Mouse (Mus musculus) midbrain, embryonic 16.5 days (tissue): ENCODE data around the gene Ispd. TPM values are rescaled to one million over a fixed set of nuclear protein-coding genes. Genes with fewer than 3 reads are reported as not detected.

Source experiments
- ATAC-seq: fragments of 200-750 bp; cut with Nextera tagmentation; 2 replicates; pipeline ENCODE4 v1.8.0; 2017; ENCODE audit warnings: moderate TSS enrichment
- H3K27ac ChIP-seq: fragments of 300-500 bp; sonication (generic); 2 replicates; pipeline ENCODE4 v1.5.1; 2014; ENCODE audit warnings: mild to moderate bottlenecking, low read length, mixed read lengths
- H3K27me3 ChIP-seq: fragments of 300-500 bp; sonication (generic); 2 replicates; pipeline ENCODE4 v1.6.1; 2014; ENCODE audit warnings: low read depth, low read length, mixed read lengths; ENCODE audit not compliant: control insufficient read depth, insufficient read depth
- H3K36me3 ChIP-seq: fragments of 300-500 bp; sonication (generic); 2 replicates; pipeline ENCODE4 v1.6.1; 2014; ENCODE audit warnings: mild to moderate bottlenecking, low read length, moderate library complexity, mixed read lengths; ENCODE audit not compliant: control insufficient read depth, insufficient read depth
- H3K4me1 ChIP-seq: fragments of 300-500 bp; sonication (generic); 2 replicates; pipeline ENCODE4 v1.6.1; 2014; ENCODE audit warnings: mild to moderate bottlenecking, low read length, mixed read lengths; ENCODE audit not compliant: control insufficient read depth, insufficient read depth
- H3K4me2 ChIP-seq: fragments of 300-500 bp; sonication (generic); 2 replicates; pipeline ENCODE4 v1.6.1; 2014; ENCODE audit warnings: mild to moderate bottlenecking, low read length, mixed read lengths
- H3K4me3 ChIP-seq: fragments of 300-500 bp; sonication (generic); 2 replicates; pipeline ENCODE4 v1.5.1; 2014; ENCODE audit warnings: low read depth, mild to moderate bottlenecking, low read length, moderate library complexity, mixed read lengths
- H3K9ac ChIP-seq: fragments of 300-500 bp; sonication (generic); 2 replicates; pipeline ENCODE4 v1.6.1; 2014; ENCODE audit warnings: low read depth, low read length, mixed read lengths
- H3K9me3 ChIP-seq: fragments of 300-500 bp; sonication (generic); replicated peaks from 2 replicates; pipeline ENCODE4 v1.6.1; 2014; ENCODE audit warnings: mild to moderate bottlenecking, low read length, mixed read lengths; ENCODE audit not compliant: control insufficient read depth, poor library complexity, severe bottlenecking
- WGBS: fragments of 180-500 bp; shearing (Covaris S2); extraction: QIAGEN DNeasy Blood & Tissue Kit; methylation state at CpG from one replicate; pipeline ENCODE4 v1.1.7; 2014; 5-methylcytosine and 5-hydroxymethylcytosine counted together
- polyA plus RNA-seq: library from polyadenylated mRNA; unstranded; fragments of >200 nt; fragmentation: Nextera tagmentation; extraction: Ambion mirVana; gene quantifications from 2 replicates; pipeline ENCODE4 v1.2.1, GENCODE M21; 2015

Gene Ispd
- polyA plus RNA-seq, 1 experiment from 2014 or later = 11.0 TPM

DNA sequence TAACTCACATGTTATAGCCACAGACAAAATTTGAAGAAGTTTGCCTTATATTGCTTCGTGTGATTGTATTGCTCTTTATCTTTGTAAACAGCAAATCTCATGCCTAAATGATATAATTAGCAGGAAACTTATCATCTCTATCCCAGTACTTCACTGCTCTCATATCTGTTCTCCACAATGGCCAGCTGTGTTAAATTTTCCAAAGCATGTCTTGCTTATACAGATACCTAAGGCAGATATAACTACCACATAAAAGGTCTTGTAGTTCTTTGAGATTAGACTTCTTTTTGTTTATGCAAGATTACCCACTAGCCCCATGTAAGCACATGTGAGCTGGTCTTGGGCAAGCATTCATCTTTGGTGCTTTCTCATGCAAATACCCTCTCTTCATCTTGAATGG lies 327.6 kb downstream of the Ispd start:
- Histone ChIP-seq H3K27ac (no peak overlapping the region), H3K9me3 (no peaks in the 10 kb centered on the region), H3K27me3 (no peaks in the 10 kb centered on the region), H3K4me3 (no peak overlapping the region), H3K4me2 (no peak overlapping the region), H3K4me1 (no peaks in the 10 kb centered on the region), H3K9ac (no peak overlapping the region), H3K36me3 (no peaks in the 10 kb centered on the region)
- WGBS = 63% methylated on average over 1 of the region's 1 CpGs
- no peak for ATAC-seq

DNA sequence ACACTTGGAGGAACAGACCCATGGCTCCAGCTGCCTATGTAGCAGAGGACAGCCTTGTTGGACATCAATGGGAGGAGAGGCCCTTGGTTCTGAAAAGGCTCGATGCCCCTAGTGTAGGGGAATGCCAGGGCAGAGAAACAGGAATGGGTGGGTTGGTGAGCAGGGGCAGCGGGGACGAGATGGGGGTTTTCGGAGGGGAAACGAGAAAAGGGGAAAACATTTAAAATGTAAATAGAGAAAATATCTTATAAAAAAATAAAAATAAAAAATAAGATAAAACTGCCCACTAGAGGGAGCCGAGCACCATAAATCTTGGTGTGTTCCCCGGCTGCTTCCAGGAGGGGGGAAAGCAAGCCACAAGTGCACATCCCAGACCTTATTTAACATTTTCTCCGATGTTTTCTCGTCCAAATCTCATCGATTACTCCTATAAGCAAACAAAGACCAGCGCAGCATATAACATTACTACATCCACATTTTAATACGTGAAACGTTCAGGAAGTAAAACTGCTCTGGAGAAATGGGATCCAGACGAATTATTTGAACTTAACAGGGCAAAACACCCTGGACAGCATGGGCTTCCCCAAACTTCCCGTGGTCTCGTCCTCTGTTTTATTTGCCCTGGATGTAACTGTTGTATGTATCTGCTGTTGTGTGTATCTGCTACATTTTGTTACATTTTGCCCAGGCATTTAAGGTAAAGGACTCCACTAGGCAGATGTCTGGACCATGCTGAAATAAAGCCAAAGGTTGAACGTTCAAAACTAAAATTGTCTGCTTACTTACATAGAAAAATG lies 332.8 kb downstream of the Ispd start:
- no peaks in the 10 kb centered on the region for H3K9me3 ChIP-seq
- H3K4me1 ChIP-seq = 0 out of 2 replicates have a peak, but pooled peaks cover 2% of the 10 kb centered on the region
- 0 out of 2 replicates have a peak overlapping the region, but pooled peaks have one; percentile 13 for H3K4me3 ChIP-seq
- H3K27ac ChIP-seq = no peak overlapping the region
- peak overlapping the region; percentile 48 for H3K4me2 ChIP-seq
- peak; percentile 86 for ATAC-seq
- H3K27me3 ChIP-seq = no peaks in the 10 kb centered on the region
- H3K36me3 ChIP-seq = no peaks in the 10 kb centered on the region
- WGBS = 23% methylated on average over 17 of the region's 17 CpGs
- 0 out of 2 replicates have a peak overlapping the region, but pooled peaks have one; percentile 22 for H3K9ac ChIP-seq

DNA sequence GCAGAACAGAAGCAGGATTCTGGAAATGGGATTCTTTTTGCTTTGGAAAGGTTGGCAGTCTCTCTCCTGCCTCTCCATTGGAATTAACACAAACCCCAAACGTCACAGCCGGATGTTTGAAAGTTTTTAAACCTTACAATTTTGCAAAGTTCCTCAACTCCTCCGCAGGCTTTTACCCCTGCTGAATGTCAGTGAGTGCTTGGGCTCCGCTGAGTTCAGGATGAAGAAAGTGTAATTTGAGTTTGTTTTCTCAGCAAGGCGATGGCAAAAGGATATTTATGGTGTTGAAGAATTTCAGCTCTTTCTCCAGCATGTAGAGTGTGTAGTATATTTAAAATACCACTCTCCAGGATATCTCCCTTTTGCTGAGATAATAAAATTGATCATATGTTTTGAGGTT lies 336.3 kb downstream of the Ispd start:
- Histone ChIP-seq H3K9ac (no peak overlapping the region), H3K36me3 (no peaks in the 10 kb centered on the region), H3K9me3 (no peaks in the 10 kb centered on the region), H3K27me3 (no peaks in the 10 kb centered on the region), H3K27ac (no peak overlapping the region), H3K4me1 (peaks cover 4% of the 10 kb centered on the region; the same call in 1 of the 2 replicates), H3K4me2 (no peak overlapping the region), H3K4me3 (no peak overlapping the region)
- 70% methylated on average over 5 of the region's 5 CpGs for WGBS
- ATAC-seq = no peak

DNA sequence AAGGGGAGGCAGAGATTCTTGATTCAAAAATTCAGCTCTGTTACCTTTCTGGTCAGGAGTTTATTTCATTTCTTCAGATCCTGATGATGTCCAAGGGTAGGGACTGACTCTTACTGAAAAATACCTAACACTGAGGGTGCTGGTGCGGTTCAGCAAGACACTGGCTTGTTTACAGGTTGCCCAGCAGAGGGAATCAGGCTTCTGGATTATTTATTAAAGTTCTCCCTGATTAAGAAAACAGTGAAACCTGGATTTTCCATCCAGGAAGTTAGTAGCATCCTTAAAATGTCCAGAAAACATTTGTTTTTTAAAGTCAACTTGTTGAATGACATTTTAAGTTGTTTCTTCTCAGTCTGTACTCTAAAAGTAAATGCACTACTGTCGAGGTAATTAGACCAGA lies 337.2 kb downstream of the Ispd start:
- H3K4me3 ChIP-seq = no peak overlapping the region
- 81% methylated on average over 2 of the region's 2 CpGs for WGBS
- ATAC-seq = no peak
- H3K27me3 ChIP-seq = no peaks in the 10 kb centered on the region
- peaks cover 4% of the 10 kb centered on the region; the same call in 1 of the 2 replicates for H3K4me1 ChIP-seq
- no peak overlapping the region for H3K4me2 ChIP-seq
- H3K27ac ChIP-seq = no peak overlapping the region
- no peaks in the 10 kb centered on the region for H3K36me3 ChIP-seq
- no peaks in the 10 kb centered on the region for H3K9me3 ChIP-seq
- no peak overlapping the region for H3K9ac ChIP-seq

DNA sequence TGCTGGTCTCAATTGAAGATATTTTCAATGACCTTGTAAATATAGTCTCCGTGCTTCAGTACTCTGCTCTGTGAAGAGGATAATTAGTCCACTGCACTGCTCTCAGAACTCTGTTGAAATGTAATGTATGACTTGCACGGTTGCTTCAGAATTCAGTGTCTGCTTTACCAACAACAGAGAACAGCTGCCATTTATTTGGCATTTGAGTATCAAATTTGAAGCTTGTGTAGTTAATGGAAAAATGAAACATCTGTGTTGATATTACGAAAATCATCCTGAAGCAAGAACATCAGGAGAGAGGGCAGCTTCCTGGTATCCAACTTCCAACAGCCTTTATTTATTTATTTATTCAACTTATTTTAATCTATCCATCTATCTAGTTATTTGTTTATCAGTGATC lies 337.8 kb downstream of the Ispd start:
- ATAC-seq = no peak
- H3K27me3 ChIP-seq = no peaks in the 10 kb centered on the region

DNA sequence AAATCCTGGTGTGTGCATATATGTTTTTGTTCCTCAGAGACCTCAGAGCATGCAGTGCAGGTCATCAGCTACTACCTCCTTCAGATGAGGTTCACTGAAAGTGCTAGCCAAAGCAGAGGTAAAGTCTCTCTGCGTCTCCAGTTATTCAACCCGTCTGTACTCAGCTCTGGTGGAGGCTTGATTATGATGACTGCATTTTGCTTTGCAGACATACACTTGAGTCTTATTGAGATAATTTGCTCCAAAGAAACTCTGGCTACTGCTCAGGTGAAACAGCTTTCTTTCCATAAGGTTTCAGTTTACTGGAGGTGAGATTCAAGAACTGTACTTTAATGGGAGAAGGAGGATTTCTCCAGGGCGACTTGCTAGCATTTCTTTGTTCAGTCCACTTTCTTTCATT lies 339.5 kb downstream of the Ispd start:
- H3K36me3 ChIP-seq = no peaks in the 10 kb centered on the region
- H3K9me3 ChIP-seq = no peaks in the 10 kb centered on the region
- H3K4me1 ChIP-seq = peaks cover 4% of the 10 kb centered on the region; the same call in 1 of the 2 replicates
- no peak overlapping the region for H3K27ac ChIP-seq
- no peak for ATAC-seq
- no peak overlapping the region for H3K9ac ChIP-seq
- no peak overlapping the region for H3K4me3 ChIP-seq
- WGBS = 78% methylated on average over 3 of the region's 3 CpGs
- H3K27me3 ChIP-seq = no peaks in the 10 kb centered on the region
- H3K4me2 ChIP-seq = no peak overlapping the region

More for the DNA sequence above, 337.8 kb downstream of the Ispd start:
- Histone ChIP-seq H3K4me3 (no peak overlapping the region), H3K36me3 (no peaks in the 10 kb centered on the region), H3K9ac (no peak overlapping the region), H3K9me3 (no peaks in the 10 kb centered on the region), H3K4me2 (no peak overlapping the region), H3K4me1 (peaks cover 4% of the 10 kb centered on the region; the same call in 1 of the 2 replicates), H3K27ac (no peak overlapping the region)
- WGBS = 70% methylated on average over 3 of the region's 3 CpGs

DNA sequence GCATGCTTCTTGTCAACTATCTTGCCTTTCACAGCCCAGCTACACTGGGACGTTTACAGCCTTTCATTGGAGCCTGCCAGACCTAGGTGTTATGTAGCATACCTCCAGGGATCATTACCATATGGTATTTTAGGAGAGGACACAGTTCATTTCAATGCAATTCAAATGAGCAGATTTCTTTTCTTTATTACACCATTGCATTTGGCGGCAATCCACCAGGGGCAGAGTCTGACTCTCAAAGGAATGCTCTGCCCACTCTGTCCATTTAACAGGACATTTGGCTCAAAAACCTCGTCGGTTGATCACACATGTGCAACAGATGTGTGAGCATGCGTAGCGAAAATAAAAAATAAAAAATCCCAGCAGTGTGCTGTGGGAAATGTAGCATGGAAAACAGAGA lies 340.0 kb downstream of the Ispd start:
- Histone ChIP-seq H3K9ac (no peak overlapping the region), H3K36me3 (no peaks in the 10 kb centered on the region), H3K4me1 (peaks cover 4% of the 10 kb centered on the region; the same call in 1 of the 2 replicates), H3K4me3 (no peak overlapping the region), H3K9me3 (no peaks in the 10 kb centered on the region), H3K27ac (no peak overlapping the region), H3K27me3 (no peaks in the 10 kb centered on the region), H3K4me2 (no peak overlapping the region)
- ATAC-seq = no peak
- 40% methylated on average over 6 of the region's 6 CpGs for WGBS

DNA sequence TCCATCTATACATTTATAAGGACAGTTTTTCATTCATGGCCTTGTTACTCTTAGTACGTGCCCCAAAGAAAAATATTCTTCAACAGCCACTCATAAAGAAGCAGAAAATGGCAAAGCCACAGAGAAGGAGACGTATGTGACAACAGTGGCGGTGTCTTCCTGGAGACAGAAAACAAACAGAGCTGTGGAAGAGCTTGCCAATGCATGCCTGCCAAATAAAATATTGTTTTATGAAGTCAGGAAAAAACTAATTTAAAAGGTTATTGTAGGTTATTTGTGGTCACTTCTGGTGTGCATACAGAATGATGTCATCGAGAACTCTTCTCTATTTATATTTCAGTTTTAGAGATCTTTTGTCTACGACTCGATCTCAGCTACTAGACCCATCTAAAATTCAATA lies 341.5 kb downstream of the Ispd start:
- Histone ChIP-seq H3K27ac (no peak overlapping the region), H3K36me3 (no peaks in the 10 kb centered on the region), H3K4me3 (no peak overlapping the region), H3K4me2 (no peak overlapping the region), H3K9me3 (no peaks in the 10 kb centered on the region), H3K4me1 (peaks cover 4% of the 10 kb centered on the region; the same call in 1 of the 2 replicates), H3K9ac (no peak overlapping the region), H3K27me3 (no peaks in the 10 kb centered on the region)
- ATAC-seq = no peak
- WGBS = 79% methylated on average over 6 of the region's 6 CpGs

DNA sequence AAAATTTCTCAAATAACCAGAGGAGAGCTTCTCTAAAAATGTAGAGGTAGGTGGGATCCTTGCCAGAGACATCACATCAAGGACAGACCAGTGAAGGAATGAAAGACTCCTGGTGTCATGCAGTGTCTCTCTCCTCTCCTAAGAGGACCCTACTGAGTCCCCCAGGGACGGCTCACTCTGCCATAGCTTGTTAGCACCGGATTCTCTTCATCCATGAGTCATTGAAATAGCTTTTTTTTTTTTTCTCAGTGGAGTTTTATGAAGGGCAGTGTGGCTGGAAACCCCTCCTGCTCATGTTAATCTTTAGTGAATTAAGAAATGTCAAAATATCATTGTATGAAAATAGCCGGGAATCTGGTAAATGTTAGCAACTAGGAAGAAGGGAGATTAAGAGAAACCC lies 342.1 kb downstream of the Ispd start:
- H3K9ac ChIP-seq = no peak overlapping the region
- H3K27me3 ChIP-seq = no peaks in the 10 kb centered on the region
- H3K4me2 ChIP-seq = no peak overlapping the region
- no peak for ATAC-seq
- H3K27ac ChIP-seq = no peak overlapping the region
- H3K4me3 ChIP-seq = no peak overlapping the region
- no peaks in the 10 kb centered on the region for H3K9me3 ChIP-seq
- 82% methylated on average over 3 of the region's 3 CpGs for WGBS
- peaks cover 2% of the 10 kb centered on the region; the same call in 1 of the 2 replicates for H3K4me1 ChIP-seq
- no peaks in the 10 kb centered on the region for H3K36me3 ChIP-seq
